Mouse (Mus musculus) heart, postnatal 36 days (tissue): ENCODE results near the gene Itgb4. TPM values are rescaled to one million over a fixed set of nuclear protein-coding genes. Genes with fewer than 3 reads are reported as not detected.

ENCODE experiments used
- DNase-seq, 2 experiments: peaks; one replicate each; pipeline ENCODE4 v3.0.0; 2021 to 2022
- intact Hi-C: fragments of 180-260 bp; cut with DNase I; formaldehyde crosslinking; loops from one replicate; pipeline ENCODE4 v1.15.1; 2025
- total RNA-seq, 2 experiments: library from RNA; stranded (reverse); gene quantifications; 2 replicates each; pipeline ENCODE4 v1.2.3; 2021

Gene Itgb4
- total RNA-seq, 2 experiments from 2014 or later = 2.6 to 3.4 TPM

DNA sequence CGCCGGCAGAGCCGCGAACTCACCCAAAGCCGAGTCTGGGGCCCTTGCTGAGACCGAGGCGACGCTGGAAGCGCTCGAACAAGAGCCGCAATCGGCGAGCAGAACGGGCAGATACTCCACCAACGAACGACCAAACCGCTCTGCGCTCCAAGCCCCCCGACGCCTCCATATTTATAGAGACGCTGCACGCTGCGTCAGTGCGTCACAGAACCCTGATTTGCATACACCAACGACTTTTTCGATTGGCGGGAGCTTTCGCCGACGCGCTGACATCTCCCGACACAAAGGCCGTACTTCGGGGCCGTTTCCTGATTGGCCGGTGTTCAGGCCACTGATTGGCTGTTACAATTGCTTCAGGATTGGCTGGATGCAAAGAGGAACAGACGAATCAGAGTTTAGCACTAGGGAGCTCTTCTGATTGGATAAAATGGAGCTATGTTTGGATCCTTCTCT is 49.9 kb downstream of the Itgb4 start:
- intact Hi-C loops = no loop called here
- DNase-seq = peak; percentile 90 to 94

DNA sequence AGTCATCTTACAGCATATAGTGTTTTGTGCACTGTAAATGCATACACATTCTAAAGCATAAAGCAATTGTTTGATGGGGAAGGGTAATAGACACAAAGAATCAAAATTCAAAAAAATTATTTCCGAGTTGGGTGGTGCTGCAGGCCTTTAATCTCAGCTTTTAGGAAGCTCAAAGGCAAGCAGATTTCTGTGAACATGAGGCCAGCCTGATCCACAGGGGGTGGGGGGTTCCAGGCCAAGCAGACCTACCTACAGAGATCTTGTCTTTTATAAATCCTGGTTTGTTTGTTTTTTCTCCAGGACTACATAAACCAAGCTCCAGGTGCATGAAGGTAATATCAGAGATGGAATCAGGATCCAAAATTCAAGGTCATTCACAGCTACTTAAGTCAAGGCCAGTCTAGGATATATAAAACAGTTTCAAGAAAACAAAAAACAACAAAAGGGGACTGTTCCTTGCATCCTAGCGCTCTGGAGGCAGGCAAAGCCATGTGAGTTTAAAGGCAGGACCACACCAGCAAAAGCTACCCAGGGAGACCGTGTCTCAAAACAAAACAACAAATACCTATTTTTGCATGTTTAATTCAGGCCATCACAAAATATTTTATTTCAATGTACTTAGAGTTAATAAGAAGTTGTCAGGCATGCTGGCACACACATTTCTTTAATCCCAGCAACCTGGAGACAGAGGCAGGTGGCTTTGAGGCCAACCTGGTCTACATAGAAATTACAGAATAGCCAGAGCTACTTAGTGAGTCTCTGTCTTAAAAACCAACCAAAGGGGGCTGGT is 50.7 kb downstream of the Itgb4 start:
- intact Hi-C loops = no loop called here
- DNase-seq = no peak

- intact Hi-C loops = no loop called here
- DNase-seq = no peak
These were observed 53.2 kb downstream of the Itgb4 start, which contains the start of gene H3f3b for GRCm38 (mm10) chr11:116027756-116028155. H3f3b (minus strand) TSS chr11:116027962.

DNA sequence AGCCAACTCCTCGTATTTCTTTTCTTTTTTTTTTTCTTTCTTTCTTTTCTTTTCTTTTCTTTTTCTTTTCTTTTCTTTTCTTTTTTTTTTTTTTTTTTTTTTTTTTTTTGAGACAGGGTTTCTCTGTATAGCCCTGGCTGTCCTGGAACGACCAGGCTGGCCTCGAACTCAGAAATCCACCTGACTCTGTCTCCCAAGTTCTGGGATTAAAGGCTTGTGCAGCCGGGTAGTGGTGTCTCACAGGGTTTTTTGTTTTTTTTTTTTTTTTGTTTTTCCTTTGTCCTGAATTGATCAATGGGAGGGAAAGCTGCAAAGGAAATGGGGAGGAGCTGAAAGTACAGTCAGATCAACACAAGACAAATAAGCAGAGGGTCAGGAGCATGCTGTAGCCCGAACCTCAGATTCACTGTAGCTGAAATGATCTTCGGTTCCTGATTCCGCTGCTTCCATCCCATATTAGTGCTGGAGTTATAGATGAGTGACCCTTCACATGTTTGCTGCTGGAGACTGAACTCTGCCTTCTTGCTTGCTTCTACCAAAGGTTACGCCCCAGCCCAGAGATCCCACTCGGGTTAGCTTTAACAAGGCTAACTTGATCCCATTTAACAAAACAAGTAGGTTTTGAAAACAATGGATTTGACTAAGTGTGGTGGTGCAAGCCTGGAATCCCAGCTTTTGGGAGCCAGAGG is 53.8 kb downstream of the Itgb4 start:
- intact Hi-C loops = no loop called here

DNA sequence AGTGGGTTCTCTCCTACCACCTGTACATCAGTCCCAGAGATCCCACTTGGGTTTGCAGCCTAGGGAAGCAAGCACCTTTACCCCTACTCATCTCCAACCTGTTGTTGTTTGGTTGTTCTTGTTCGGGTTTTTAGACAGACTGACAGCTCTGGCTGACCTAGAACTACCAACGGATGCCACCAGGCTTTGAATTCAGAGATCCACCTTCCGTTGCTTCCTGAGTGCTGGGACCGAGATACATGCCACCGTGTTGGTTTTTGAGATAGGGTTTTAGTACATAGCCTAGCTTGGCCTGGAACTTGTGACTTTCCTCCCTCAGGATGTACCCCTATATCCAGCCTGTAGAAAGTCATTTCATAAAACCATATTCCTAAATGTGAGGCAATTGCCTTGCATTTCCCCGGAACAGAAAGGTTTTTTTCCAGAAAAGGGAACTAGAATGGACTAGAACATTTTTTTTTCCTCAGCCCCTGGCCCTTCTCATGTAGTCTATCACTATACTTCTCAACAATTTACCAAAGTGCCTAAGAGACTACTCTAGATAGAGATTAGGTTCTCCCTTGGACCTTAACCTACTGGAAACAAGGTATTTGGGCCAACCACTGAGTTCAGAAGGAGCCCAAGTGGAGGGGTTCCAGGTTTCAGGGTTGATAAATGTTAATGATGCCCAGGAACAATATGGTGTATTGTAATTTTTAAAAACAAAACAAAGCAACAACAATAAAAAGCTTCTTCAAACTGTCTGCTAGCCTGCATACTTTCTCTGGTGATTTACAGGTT is 54.8 kb downstream of the Itgb4 start:
- intact Hi-C loops = no loop called here

More for the DNA sequence above, 53.8 kb downstream of the Itgb4 start:
- DNase-seq = no peak

DNA sequence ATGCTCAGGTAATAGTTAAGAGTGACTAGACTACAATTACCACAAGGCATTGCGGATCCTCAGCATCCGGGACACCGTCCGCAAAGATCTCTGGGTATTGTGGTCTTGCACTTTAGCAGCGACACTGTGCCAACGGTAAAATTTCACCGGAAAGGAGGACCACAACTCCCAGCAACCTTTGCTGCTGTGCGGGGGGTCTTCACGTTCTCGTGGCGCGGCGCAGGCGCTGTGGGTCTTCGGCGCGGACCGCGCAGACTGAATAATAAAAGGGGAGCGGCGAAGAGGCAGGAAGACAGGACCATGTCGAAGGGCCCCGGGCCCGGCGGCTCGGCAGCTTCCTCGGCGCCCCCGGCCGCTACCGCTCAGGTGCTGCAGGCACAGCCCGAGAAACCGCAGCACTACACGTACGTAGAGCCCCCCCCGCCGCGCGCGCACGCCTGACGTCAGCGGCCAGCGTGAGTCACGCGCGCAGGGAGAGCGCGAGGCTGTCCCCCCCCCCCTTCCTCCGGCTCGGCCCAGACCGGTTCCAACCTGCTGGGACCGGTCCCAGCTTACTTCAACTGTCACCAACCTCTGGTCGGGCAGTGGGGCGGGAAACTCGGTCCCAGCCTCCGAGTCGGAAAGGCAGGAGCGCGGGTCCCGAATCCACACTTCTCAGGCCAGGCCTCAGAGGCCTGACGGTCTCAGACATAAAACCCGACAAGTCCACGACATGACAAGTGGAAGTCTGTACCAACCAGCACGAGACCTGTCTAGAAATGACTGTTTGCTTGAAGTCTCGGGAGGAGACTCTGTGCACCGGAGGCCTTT is 55.8 kb downstream of the Itgb4 start, which contains the start of gene Unk:
Gene Unk, plus strand, starts transcription at position 235 of the 810 bp plus-strand sequence.
- peak; percentile 96 to 98 for DNase-seq
- intact Hi-C loops = loop anchor here (1.0 to 2.0 kb wide), 2 partner anchors 56 to 101 kb away; partner anchors contain the start of genes Trim65 and Wbp2

More for the DNA sequence above, 54.8 kb downstream of the Itgb4 start:
- DNase-seq = no peak

DNA sequence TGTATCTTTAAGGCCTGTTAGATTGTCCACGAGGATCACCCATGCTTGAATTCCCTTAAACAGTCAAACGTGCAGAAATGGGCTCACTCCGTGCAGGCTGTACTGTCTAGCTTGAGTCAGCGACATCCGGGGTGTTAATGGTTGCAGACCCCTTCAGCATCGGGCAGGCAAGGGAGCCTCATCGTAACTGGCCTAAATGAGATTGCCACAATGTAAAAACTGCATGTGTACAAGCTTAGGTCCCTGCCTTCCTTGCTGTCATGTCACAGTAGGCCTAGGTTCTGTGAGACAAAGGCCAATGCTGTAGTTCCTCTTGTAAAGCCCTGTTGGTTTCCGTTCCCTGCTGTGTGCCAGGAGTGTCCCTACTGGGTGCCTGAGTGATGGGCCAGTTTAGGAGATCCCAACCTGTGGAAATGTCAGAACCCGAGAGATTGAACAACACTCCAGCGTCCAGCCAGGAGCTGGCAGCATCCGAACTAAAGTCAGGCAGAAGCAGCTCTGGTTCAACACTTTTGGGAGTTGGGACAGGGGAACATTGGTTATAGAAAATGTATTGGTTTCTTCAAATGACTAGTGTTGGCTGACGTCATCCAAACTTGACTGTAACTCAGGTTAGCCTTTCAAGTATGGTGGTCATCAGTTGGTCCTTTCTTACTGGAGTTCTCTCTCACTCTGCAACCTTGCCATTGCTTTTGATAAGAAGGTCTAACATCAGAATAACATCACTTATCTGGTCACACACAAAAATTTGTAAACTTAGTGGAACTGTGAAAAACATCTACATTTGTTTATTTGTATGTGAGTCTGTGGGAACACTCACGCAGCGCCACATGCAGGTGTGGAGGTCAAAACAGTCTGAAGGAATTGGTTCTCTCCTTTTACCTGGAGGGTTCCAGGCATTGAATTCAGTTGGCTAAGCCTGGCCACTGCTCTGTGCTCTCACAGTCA is 56.7 kb downstream of the Itgb4 start:
- intact Hi-C loops = loop anchor here (1.0 to 2.0 kb wide), 2 partner anchors 55 to 100 kb away; partner anchors contain the start of genes Trim65 and Wbp2
- no peak for DNase-seq

DNA sequence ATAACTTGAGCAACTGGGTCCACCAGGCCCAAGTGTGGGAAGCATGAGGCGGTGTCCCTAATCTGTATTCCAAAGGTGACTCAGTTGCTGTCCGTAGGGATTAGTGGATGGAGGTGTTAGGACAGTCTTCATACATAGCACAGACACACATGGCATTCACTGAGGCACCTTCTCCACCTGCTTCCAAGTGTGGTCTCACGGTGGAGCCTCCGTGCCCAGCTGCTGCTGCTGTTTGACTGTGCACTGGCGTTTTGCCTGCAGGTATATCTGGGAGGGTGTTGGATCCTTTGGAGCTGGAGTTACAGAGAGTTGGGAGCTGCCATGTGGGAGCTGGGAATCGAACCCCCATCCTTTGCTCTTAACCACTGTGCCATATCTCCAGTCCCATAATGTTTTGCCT is 60.1 kb downstream of the Itgb4 start:
- no peak for DNase-seq
- intact Hi-C loops = no loop called here

DNA sequence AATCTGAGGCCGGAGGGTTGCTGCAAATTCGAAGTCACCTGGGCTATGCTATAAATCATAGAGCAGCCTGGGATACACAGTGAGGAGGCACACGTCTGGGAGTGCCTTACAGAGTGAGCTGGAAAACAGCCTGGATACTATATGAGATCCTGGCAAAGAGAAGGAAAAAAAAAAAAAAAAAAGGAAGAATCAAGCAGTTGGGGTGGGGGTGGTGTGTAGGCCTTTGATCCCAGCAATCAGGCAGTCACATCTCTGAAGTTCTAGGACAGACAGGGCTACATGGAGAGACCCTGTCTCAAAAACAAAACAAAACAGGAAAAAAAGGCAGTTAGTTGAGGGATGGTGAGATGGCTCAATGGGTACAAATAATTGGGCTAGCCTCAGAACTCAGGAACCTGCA is 62.2 kb downstream of the Itgb4 start:
- no peak for DNase-seq
- intact Hi-C loops = no loop called here

GRCm38 (mm10) chr11:116037826-116038225 is 63.3 kb downstream of the Itgb4 start:
- intact Hi-C loops = no loop called here

DNA sequence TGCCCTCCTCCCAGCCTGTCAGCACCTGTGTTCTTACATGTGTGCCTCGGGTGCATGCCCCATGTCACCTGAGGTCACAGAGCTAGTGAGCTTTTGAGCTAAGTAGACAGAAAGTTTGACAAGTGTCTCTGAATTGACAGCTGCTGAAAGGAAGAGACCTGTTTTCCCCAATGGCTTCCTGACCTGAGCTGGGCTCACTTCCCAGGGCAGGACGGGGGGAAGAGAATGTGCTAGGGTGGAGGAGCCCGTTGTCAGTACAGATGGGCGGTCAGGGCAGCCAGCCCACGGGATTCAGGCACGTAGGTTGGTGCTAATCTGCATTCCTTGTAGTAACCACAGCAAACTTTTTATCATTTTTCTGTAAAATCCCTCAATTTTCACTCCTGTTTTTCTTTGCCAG is 66.1 kb downstream of the Itgb4 start:
- peak in 1 of 2 experiments; percentile 19 for DNase-seq
- intact Hi-C loops = no loop called here

More at GRCm38 (mm10) chr11:116037826-116038225, 63.3 kb downstream of the Itgb4 start:
- no peak for DNase-seq

- no peak for DNase-seq
- intact Hi-C loops = no loop called here
These were observed 67.3 kb downstream of the Itgb4 start for GRCm38 (mm10) chr11:116041833-116042232.

DNA sequence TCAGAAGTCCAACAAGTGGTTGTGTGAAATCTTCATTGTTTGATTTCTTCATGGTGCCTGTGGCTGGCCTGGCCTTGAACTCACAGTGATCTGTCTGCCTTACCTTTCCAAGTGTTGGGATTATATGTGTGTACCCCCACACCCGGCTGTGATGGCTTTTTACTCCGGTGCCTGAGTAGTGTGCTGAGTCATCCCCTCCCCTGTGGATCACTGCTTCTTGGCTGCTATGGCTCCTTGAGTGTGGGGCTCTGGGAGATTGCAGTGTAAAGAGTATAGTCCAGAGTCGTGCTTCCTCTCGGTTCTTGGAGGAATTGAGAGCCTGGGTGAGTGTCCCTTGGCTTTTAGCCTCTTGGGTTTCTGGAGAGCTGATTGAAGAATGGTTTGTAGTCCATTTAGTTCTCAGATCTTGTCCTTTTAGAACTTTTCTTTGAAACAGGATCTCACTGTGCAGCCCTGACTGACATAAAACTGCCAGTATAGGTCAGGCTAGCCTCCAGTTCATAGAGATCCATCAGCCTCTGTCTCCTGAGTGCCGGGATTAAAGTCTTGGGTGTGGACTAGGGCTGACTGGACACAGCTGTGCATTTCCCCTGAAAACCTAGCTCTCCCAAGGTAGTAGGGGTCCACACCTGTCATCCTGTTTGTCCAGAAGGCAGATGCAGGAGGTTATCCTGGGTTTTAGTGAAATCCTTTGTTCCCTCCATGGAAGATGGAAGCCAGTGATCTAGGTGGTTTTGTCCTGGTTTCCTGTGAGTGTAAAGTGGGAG is 68.0 kb downstream of the Itgb4 start:
- intact Hi-C loops = no loop called here
- DNase-seq = no peak

DNA sequence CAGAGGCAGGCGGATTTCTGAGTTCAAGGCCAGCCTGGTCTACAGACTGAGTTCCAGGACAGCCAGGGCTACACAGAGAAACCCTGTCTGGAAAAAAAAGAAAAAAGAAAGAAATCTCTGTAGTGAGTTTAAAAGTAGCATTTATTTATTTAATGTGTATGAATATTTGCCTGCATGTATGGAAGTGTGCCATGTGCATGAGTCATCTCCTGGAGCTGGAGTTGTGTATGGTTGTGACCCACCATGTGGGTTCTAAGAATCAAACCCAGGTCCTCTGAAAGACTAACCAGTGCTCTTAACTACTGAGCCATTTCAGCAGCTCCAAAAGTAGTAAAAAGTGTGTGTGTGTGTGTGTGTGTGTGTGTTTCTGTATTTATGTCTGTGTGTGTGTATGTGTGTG is 68.8 kb downstream of the Itgb4 start:
- DNase-seq = no peak
- intact Hi-C loops = no loop called here

GRCm38 (mm10) chr11:116045173-116045572 is 70.7 kb downstream of the Itgb4 start:
- intact Hi-C loops = no loop called here
- DNase-seq = no peak

GRCm38 (mm10) chr11:116049610-116050009 is 75.1 kb downstream of the Itgb4 start:
- DNase-seq = no peak
- intact Hi-C loops = no loop called here

DNA sequence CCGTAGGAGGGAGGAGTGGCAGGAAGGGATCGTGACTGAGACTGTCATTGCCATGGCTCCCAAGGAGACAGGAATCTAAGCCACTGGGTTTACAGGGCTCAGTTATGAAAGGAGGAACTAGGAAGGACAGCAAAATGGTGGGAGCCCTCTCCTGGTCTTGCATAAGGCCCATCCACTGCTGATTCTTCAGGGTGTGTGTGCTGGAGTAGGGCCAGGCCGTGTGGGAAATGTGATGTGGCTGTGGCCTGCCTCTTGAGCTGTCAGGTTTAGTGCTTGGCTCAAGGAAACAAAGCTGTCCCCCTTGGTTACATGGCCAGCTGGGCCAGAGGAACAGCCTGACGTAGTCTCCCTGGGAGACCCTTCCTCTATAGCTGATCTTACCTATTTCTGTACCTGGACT is 75.7 kb downstream of the Itgb4 start:
- DNase-seq = no peak

More for the DNA sequence above, 75.7 kb downstream of the Itgb4 start:
- intact Hi-C loops = no loop called here
